Mouse (Mus musculus): ENCODE measurements around the gene Poc1a. TPM values are rescaled to one million over a fixed set of nuclear protein-coding genes. Genes with fewer than 3 reads are reported as not detected.
A peak's percentile ranks its signal among the peaks of the same experiment; 100 is the strongest.

Gene Poc1a
- total RNA-seq, 2 experiments from 2014 or later = 1.4 to 2.1 TPM

DNA sequence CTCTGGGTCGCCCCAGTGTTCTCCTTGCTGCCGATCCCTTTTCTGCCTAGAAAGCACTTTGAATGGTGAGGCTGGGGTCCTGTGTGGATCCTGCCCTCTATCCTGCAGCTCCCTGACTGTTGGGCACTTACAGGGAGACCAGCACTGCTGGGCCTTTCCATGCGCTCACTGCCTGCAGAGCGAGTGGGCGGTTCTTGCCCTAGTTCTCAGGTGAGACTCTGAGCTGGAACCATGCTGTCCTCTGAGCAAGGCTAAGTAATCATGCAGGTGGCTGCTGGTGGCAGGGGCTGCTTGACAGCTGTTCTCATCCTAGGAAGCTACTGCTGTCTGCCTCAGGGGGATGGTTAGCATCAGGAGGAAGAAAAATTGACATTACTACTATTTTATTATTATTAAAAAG is 28.1 kb downstream of the Poc1a start:
- 0 out of 2 replicates have a peak overlapping the region, but pooled peaks have one; percentile 9 for H3K4me3 ChIP-seq
- DNase-seq = no peak
- TF ChIP-seq CTCF (IDR thresholded peaks at IDR 0.05) = no peak
- H3K27ac ChIP-seq = peak overlapping the region; percentile 78
- intact Hi-C loops (cut with DNase I) = loop anchor here (5.0 kb wide), 2 partner anchors 38 to 168 kb away; partner anchors contain the start of genes Parp3 and Rrp9

DNA sequence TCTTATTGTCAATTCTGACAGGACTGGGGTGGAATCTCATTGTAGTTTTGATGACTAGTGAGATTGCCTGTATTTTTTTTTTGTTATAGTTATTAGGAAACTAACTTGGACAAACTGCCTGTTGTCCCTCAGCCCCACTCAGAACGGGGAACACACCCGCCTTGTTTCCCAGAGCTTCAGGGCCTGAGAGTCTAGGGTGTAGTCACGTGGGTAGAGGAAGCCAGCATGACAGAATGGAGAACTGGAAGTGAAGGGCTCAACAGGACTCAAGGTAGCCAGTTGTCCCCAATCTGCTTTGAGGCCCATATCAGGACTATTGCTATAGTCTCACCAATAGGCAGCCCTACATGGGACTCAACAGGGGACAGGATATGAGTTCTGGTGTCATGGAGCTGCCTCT is 29.0 kb downstream of the Poc1a start:
- DNase-seq = no peak
- Histone ChIP-seq H3K27ac (no peak overlapping the region), H3K4me3 (no peak overlapping the region)
- intact Hi-C loops (cut with DNase I) = loop anchor here (5.0 kb wide), 2 partner anchors 37 to 167 kb away; partner anchors contain the start of genes Parp3 and Rrp9
- TF ChIP-seq CTCF (IDR thresholded peaks at IDR 0.05) = no peak

DNA sequence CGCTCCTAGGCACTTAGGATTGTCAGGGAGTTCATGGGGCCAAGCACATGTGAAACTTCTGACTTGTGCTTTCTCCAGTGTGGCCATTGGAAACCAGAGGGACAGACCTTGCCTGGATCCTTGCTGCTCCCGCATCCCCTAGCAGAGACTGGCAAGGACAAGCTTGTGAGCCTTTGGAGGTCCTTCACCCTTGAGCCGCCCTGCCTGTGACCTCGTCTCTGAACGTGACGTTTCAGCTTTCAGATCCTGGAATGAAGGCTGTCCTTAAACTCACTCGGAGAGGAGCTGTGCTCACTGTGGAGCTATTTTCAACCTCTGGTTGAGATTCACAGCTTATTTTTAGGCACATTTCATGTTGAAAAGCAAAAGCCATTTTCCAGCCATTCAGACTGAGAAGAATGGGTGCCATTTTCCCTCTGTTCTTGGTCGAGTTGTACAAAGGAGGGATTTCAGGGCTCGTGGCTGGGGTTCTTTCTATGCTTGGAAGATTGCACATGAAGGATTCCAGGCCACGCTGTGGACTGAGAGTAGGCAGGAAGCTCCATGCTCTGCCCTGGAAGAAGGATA is 30.8 kb downstream of the Poc1a start:
- peak overlapping the region; percentile 43; the same call in 1 of the 2 replicates for H3K27ac ChIP-seq
- no peak for TF ChIP-seq CTCF (IDR thresholded peaks at IDR 0.05)
- intact Hi-C loops (cut with DNase I) = no loop called here
- no peak for DNase-seq
- H3K4me3 ChIP-seq = no peak overlapping the region

DNA sequence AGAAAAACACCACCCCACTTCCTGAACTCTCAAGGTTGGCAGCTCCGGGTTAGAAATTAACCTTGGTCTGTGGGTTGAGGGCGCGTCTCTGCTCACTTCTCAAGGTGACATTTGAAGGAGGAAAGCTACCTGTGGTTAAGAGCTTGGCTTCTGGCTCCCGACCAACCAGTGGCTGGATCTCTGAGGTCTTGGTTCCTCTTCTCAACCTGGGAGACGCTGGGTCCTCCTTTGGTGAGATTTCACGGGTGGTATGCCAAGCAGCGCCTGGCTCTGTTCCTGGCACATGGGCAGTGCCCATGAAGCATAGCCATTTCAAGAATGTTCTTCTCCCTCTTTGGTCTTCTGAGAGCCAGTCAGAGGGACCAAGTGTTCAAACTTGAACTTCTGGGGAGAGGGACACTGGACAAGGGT is 32.1 kb downstream of the Poc1a start:
- H3K27ac ChIP-seq = no peak overlapping the region
- TF ChIP-seq CTCF (IDR thresholded peaks at IDR 0.05) = no peak
- H3K4me3 ChIP-seq = no peak overlapping the region
- intact Hi-C loops (cut with DNase I) = no loop called here
- DNase-seq = no peak

DNA sequence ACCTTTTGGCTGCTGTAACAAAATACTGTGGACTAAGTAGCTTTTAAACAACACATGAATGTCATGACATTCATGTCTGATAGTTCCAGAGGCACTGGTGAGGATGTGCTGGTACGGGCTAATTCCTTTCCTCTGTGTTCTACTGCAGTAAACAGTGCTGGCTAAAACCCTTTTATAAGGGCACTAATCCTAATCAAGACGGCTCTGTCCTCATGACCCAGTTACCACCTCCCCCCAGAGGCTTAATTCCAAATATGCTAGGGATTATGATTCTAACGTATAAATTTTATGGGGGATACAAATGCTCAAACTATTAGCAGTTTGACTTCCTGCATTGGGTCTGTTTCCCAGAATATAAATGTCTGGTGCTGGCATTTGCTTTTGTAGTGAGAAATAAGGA is 33.3 kb downstream of the Poc1a start:
- Histone ChIP-seq H3K27ac (no peak overlapping the region), H3K4me3 (no peak overlapping the region)
- TF ChIP-seq CTCF (IDR thresholded peaks at IDR 0.05) = no peak
- intact Hi-C loops (cut with DNase I) = no loop called here
- DNase-seq = no peak

DNA sequence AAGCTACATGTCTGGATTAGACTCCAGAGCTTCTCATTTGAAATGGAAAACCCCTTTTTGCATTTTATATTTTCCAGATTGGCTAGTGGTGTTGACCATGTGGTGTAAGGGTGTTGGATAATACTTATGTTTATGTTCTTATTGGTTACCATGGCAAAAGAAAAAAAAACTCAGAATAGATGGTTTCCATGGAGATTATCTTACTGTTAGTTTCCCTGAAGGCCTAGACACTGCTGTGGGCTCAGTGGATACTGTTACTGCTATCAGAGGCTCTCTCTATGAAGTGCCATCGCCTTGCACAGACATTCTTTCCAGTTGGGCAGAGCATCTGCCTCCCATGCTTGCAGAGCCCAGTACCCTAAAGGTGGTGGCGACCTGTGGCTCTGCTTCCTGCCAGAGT is 37.2 kb downstream of the Poc1a start:
- intact Hi-C loops (cut with DNase I) = no loop called here
- Histone ChIP-seq H3K27ac (no peak overlapping the region), H3K4me3 (no peak overlapping the region)
- no peak for DNase-seq
- no peak for TF ChIP-seq CTCF (IDR thresholded peaks at IDR 0.05)

DNA sequence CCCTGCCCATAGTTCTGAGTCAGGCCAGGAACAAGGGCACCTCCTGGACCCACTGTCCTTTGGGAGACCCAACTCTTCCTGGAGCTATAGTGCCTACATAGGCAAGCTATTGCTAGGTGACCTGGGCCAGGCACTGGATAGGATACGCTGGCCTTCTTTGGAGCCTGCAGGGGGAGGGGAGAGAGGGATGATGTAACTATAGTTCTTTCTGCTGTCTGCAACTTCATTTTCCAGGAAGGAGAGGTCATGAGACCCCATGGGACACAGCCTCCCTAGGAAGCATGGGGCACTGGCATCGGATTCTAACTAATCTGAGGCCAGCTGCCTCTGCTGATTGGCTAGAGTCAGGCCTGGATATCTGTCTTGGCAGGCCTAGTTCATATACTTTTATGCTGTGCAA is 38.2 kb downstream of the Poc1a start:
- peak overlapping the region; percentile 10; the same call in 1 of the 2 replicates for H3K27ac ChIP-seq
- H3K4me3 ChIP-seq = no peak overlapping the region
- no peak for DNase-seq
- no peak for TF ChIP-seq CTCF (IDR thresholded peaks at IDR 0.05)
- intact Hi-C loops (cut with DNase I) = no loop called here

DNA sequence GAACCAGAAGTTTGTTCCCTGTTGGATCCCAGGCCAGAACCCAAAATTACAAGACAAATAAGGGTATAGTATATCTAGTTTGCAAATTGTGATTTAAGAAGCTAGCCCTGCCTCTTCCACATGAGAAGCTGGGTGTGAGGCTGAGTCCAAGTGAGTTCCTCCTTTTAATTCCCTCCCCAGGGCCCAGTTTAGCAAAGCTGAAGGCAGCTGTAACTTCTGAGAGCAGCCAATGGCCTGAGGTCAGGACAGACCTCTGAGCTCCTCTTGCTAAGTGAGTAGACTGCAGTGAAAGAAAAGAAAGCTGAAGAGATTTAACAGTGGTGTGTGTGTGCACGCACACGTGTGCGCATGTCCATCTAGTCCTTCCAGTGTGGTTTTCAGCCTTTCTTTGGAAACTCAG is 41.6 kb downstream of the Poc1a start:
- Histone ChIP-seq H3K4me3 (no peak overlapping the region), H3K27ac (peak overlapping the region; percentile 59)
- intact Hi-C loops (cut with DNase I) = no loop called here
- no peak for TF ChIP-seq CTCF (IDR thresholded peaks at IDR 0.05)
- no peak for DNase-seq

DNA sequence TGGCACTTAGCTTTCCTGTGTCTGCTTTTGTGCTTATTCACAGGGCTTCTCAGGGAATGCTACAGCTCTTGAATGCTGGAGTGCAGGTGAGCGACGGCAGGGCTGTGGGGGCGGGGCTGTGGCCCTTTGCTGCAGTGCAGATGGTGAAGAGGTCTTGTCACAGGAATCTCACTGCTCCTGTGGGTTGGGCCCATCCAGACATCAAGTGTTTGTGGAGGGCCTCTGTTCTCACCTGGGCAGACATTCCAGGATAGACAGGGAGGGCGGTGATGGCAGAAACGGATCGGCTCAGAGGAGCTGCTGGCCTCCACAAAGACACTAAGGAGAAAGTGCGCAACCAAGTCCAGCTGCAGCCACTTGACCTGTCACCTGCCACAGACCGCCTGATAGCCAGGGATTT is 45.4 kb downstream of the Poc1a start:
- intact Hi-C loops (cut with DNase I) = no loop called here
- TF ChIP-seq CTCF (IDR thresholded peaks at IDR 0.05) = no peak
- DNase-seq = no peak
- Histone ChIP-seq H3K4me3 (no peak overlapping the region), H3K27ac (no peak overlapping the region)

DNA sequence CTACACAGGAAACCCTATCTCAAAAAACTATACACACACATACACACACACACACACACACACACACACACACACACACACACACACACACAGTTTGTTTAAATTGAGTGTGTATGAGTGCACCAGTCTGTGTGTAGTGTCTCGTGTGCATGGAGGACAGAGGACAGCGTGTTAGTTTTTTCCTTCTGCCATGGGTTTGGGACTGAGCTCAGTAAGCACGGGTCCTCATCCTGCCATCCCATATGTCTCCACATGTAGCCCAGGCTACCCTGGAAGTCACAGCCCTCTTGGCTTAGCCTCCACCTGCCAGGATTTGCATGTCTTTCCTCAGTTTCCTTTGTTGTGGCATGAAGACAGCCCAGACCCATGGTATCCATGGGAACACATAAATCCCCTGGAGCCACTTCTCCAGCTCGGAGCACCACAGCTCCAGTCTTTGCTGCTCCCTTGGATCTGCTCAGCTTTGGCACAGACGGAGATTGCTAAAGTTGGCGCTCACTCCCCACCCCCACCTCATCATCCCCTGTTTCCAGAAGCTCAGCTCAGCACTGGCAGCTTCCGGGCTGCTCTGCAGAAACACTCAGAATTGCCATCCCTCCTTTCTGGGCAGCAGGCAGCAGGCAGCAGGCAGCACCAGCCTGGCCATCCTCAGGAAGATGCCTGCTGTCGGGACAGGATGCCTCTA is 46.4 kb downstream of the Poc1a start:
- H3K4me3 ChIP-seq = no peak overlapping the region
- no peak for TF ChIP-seq CTCF (IDR thresholded peaks at IDR 0.05)
- DNase-seq = no peak
- H3K27ac ChIP-seq = no peak overlapping the region
- intact Hi-C loops (cut with DNase I) = no loop called here

DNA sequence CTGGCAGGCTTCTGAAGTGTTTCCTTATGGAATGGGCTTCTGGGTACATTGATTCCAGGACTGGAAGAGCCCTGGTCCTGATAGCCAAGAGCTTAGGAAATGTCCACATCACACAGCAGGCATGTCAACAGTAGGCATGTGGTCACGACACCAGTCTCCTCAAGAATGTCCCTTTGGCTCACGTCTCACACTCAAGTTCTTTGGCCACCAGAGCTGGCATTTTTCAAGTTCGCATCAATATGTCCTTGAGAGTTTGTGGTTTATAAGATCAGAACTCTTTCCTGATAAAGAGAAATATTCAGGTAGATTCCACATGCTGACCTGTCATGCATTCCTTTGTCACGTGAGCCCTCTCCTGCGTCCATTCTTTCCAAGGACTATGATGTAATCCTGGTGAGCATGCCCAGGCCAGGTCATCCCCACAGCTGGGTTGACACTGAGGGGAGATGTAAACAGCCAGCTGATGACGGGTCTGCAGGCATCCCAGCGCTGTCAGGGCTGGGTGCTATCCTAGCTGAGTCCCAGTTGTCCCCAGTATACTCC is 47.3 kb downstream of the Poc1a start:
- DNase-seq = no peak
- intact Hi-C loops (cut with DNase I) = no loop called here
- no peak overlapping the region for H3K4me3 ChIP-seq
- no peak for TF ChIP-seq CTCF (IDR thresholded peaks at IDR 0.05)
- no peak overlapping the region for H3K27ac ChIP-seq

DNA sequence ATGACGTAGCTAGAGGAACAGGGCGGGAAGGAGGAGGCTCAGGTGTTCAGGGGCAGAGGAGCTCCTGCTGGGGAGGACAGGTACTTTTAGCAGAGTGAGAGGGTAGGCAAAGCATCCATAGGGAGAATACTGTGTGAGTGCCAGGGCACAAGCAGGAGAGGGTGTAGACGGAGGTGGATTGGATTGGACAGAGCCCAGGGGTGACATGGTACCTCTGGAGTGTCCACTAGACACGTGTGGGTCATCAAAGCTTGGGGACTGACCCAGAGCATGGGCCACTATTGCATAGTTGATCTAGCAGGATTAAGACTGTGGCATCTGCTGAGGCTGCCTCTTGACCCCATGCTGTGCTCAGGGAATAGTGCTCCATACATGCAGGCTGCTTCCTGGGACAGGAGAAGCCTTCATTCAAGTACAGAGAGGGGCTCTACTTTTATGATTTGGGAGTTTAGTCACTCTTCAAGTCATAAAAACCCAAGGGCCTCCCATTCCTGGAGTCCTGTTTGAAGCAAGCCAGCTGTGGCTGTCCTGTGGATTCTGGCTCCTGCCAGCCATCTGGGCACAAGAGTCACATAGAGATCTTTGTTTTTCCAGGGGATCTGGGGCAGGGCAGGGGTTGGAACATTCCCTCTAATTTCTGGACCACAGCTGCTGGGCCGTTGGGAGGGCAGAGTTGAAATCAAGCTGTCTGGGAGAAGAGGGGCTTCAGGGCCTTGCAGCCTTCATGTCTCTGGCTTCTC is 48.1 kb downstream of the Poc1a start:
- H3K27ac ChIP-seq = no peak overlapping the region
- TF ChIP-seq CTCF (IDR thresholded peaks at IDR 0.05) = no peak
- intact Hi-C loops (cut with DNase I) = no loop called here

DNA sequence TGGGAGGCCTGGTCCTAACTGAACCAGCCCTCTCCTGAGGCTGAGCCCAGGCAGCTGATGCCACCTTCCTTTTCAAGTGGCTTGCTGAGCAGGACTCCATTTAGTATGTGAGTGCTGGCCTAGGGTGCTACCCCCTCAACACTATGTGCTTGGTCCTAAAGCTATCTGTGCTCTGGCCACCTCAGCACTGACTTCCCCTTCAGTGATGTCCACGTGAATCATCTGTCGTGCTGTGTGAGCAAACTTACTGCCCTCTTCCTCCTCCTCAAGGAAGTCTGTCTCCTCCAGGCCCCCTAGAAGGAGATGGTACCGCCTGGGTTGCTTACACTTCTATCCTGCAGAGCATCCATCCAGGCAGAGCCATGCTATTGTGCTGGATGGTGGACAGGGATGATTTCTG is 51.9 kb downstream of the Poc1a start:
- no peak overlapping the region for H3K27ac ChIP-seq
- intact Hi-C loops (cut with DNase I) = no loop called here
- H3K4me3 ChIP-seq = no peak overlapping the region
- DNase-seq = no peak
- TF ChIP-seq CTCF (IDR thresholded peaks at IDR 0.05) = no peak

More for the DNA sequence above, 48.1 kb downstream of the Poc1a start:
- no peak overlapping the region for H3K4me3 ChIP-seq
- DNase-seq = no peak

Measured in gastrocnemius, adult 2 months (tissue).